ENCODE assay signal across 8 mouse cellular contexts in the genomic region with DNA sequence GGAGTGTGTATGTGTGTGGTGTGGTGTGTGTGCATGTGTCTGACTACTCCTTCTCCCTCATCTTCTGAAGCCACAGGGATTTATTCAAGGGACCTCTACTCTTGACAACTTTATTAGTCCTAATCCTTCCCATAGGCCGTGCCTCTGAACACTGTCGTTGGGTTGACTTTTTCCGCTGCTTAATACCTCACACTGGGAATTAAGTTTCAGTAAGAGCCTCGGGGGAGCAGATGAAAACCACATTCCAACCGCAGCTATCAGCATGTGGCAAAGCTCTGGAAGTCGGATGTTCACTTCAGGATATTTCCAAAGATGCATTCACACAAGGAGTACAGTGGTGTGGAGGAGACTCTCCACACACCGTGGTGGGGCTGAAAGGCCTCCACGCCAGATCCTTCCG.
"Had no signal": no experiment of that assay in that cellular context is flagged by ENCODE, and none has a peak within 500 bp of the region (broad histone marks: within the 10 kb centered on the region; RNA-seq: fewer than 3 reads in every experiment).

No protein-coding gene starts in this region.

- DNase-seq: kidney, postnatal 4 days; left cerebral cortex, postnatal 4 days; lung, embryonic 14.5 days; lung, postnatal 10 days; lung, postnatal 4 days; right cerebral cortex, adult 18-20 months; right cerebral cortex, postnatal 25 days; thymus, postnatal 4 days had no signal
